Mouse (Mus musculus) kidney, postnatal 14 days (tissue): Measurements from ENCODE around the gene Ube2r2.

ENCODE experiments used
- DNase-seq: peaks from one replicate; pipeline ENCODE4 v3.0.0; 2022; ENCODE audit warnings: mixed read lengths

The Ube2r2 gene

GRCm38 (mm10) chr4:41124180-41124951 lies 11.2 kb upstream of the Ube2r2 start, which contains the start of gene Nol6:
Nol6 (minus strand) TSS chr4:41124455.
- DNase-seq = peak; percentile 99

- peak; percentile 69 for DNase-seq
These were observed 6.1 kb upstream of the Ube2r2 start for GRCm38 (mm10) chr4:41129406-41129805.

DNA sequence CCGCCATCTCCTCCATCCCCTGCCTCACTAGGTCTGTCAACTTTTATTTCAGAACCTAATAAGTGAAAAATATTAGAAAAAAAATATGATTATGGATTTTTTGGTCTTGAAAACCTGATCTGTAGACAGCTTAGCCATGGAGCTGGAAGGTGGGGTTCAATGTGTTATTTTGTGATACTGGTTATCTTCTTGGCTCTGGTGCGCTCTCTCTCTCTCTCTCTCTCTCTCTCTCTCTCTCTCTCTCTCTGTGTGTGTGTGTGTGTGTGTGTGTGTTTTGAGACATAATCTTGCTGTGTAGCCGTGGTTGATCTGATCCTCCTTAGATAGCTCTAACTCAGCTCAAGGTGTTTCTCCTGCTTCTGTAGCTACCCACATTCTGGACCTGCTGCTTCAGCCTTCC lies 5.7 kb upstream of the Ube2r2 start:
- no peak for DNase-seq

DNA sequence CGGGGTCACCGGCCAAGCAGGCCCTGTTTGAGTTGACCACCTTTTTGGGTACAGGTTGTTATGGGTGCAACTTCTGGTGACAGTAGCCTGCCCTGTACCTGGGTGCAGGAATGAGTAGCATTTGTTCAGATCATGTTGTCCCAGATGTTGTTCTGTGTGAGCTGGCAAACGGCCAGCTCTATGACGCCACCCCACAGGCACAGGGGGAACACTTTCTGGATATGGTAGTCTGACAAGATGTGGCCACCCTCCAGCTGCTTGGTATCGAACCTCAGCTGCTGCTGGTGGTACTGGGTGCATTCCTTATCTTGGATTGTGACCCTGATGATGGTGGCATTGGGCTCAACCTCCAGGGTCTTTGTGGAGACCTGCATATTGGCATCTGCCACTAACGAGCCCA lies 3.1 kb upstream of the Ube2r2 start:
- no peak for DNase-seq

DNA sequence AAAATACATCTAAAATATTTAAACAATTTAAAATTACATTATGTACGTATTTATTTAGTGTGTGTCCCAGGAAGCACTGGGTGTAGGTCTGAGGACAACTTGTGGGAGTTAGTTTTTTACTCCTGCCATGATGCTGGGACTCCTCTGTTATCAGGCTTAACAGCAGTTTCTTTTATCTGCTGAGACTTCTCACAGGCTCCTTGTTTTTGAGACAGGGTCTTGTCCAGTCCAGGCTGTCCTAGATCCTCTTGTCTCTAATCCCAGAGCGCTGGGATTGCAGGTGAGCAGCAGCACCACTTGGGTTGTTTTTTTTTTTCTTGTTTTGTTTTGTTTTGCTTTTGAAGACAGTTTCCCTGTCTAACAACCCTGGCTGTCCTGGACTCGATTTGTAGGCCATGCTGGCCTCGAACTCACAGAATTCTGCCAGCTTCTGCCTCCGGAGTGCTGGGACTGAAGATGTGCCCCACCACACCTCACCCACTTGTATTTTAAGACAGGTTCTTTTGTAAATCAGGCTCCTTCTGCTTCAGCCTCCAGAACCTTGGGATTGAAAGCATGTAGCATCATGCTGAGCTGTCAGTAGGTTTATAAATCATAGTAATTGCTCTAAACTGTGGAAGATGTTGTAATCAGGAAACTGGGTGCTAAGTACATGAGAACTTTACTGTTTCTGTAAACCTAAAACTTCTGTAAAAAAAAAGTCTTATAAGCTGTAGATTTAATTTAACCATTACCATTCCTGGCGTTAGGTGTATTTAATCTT lies 1.8 kb upstream of the Ube2r2 start:
- DNase-seq = no peak

GRCm38 (mm10) chr4:41134935-41135710 lies 420 bp upstream of the Ube2r2 start:
- DNase-seq = peak; percentile 89

GRCm38 (mm10) chr4:41136454-41136805 lies 887 bp downstream of the Ube2r2 start:
- DNase-seq = peak; percentile 69

DNA sequence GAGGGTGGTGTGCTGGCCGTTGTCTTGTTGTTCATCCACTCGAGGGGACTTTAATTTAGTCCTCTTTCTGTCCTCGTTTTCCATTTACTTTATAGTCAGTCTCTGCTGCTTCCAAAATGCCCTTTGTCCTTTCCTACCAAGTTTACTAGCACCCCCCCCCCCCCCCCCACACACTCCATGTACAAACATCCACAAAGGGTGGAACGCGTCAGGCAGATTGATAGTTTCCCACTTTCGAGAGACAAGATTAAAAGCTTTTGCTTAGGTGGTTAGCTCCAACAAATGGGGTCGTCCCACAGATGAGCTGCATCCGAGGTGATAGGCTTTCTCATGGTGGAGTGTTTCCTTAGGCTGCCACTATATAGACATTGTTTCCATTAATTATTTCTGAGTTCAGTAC lies 1.3 kb downstream of the Ube2r2 start:
- DNase-seq = peak; percentile 32

- peak; percentile 38 for DNase-seq
These were observed 4.8 kb downstream of the Ube2r2 start for GRCm38 (mm10) chr4:41140174-41140875.

DNA sequence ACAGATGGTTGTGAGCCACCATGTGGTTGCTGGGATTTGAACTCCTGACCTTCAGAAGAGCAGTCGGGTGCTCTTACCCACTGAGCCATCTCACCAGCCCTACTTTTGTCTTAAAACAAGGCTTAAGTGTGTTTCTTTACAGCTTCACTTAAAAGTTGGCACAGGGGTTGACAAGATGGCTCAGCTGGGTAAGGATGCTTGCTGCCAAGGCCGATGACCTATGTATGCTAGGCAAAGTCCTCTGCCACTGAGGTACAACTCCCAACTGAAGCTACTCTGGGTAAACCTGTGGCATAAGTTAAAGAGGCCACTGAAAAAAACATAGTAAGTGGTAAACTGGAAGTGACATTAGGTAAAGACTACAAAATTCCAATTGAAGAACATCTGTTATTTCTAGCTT lies 7.1 kb downstream of the Ube2r2 start:
- DNase-seq = no peak

- no peak for DNase-seq
These were observed 14.3 kb downstream of the Ube2r2 start for GRCm38 (mm10) chr4:41149891-41150290.

GRCm38 (mm10) chr4:41151186-41151585 lies 15.6 kb downstream of the Ube2r2 start:
- no peak for DNase-seq

DNA sequence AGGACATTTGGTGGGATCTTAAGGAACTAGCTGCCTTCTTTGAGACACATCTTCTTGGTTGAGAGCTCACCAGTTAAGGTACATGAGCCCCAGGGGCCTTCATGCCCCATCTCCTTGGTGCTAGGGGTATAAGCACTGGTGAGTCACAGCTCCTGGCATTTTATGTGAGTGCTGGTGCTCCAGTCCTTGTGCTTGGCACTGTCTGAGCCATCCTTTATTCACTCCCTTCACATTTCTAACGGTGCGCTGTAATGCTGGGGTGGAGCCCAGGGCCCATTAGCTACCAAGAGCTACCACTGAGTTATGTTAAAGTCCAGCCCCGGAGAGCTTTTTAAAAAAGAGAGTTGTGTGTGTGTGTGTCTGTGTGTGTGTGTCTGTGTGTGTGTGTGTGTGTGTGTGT lies 17.6 kb downstream of the Ube2r2 start:
- DNase-seq = no peak

DNA sequence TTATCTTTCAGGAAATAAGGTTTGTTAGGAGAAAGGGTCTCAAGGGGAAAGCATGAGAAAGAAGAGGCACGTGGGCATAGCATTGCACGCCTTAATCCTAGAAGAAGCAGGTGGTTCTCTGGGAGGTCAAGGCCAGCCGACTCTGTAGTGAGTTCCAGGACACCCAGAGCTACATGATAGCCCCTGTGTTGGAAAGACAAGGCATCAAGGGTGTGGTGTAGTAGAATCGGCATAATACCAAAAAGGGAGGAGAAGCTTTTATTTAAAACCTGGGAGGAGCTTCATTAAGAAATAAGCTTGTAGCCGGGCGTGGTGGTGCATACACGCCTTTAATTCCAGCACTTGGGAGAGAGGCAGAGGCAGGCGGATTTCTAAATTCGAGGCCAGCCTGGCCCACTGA lies 21.4 kb downstream of the Ube2r2 start:
- DNase-seq = no peak

GRCm38 (mm10) chr4:41158251-41158650 lies 22.7 kb downstream of the Ube2r2 start:
- DNase-seq = no peak

GRCm38 (mm10) chr4:41161232-41161631 lies 25.7 kb downstream of the Ube2r2 start:
- DNase-seq = no peak

- no peak for DNase-seq
These were observed 29.4 kb downstream of the Ube2r2 start for GRCm38 (mm10) chr4:41164974-41165373.

DNA sequence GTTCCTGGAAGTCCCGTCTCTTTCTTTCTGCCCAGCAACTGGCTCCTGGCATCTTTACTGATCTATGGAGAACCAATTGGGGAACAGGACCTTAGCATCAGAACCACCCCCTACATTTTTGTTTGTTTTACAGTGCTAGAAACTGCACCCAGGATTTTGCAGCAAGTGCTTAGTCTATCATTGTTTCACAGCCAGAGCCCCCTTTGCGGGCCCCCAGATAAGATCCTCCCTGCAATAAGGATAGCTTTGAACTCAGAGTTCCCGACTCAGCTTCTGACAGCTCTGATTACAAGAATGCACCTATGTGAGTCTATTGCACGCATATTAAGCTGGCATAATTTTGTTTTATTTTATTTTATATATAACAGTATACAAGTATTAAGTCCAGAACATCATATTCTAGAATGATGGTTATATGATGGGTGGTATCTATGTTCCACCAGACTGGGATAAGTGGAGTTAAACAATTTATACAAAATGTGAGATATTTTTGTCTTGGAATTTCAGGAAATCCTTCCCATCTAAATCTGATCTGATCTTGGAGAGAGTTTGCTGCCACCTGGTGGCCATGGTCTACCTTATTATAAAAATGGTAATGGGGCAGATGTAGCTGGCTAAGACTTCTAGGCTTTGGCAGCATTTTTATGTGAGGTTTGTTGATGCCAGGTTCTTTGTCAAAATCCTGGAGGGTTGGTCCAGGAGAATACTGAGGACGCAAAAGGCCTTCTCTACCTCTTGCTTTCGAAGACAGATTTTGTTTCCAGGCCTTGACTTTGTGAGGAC lies 30.3 kb downstream of the Ube2r2 start:
- peak; percentile 83 for DNase-seq

DNA sequence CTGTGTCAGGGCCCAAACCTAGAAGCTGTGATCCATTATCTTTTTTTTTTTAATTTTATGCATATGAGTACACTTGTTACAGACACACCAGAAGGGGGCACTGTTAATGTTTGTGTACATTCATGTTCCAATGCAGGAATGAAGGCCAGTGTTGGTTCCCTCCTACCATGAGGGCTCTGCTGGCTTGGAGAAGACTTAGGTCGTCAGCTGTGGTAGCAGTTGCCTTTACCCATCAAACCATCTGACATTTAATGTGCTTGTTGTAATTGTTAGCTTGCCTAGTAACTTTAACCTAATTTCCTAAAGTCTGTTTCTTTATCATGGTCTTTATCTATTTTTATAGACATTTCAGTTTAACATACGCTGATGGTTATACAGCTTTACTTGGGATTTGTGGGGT lies 35.4 kb downstream of the Ube2r2 start:
- no peak for DNase-seq

DNA sequence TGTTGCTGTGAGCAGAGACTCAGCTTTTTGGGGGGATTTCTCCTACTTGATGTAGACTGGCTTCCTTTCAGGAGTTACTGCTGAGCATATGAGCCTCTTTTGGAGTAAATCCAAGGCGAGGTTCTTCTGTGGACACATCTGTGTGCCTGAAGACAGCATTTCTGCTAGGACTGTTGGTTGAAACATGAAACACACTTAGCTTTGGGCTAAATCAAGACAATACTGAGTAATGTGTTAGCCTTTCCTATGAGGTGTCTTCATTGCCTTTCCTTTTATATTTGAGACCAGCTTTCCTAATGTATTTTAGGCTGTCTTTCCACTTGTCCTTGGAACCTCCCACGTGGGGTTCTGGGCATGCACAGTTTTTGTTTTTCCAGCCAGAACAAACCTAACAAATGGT lies 39.1 kb downstream of the Ube2r2 start:
- DNase-seq = no peak

DNA sequence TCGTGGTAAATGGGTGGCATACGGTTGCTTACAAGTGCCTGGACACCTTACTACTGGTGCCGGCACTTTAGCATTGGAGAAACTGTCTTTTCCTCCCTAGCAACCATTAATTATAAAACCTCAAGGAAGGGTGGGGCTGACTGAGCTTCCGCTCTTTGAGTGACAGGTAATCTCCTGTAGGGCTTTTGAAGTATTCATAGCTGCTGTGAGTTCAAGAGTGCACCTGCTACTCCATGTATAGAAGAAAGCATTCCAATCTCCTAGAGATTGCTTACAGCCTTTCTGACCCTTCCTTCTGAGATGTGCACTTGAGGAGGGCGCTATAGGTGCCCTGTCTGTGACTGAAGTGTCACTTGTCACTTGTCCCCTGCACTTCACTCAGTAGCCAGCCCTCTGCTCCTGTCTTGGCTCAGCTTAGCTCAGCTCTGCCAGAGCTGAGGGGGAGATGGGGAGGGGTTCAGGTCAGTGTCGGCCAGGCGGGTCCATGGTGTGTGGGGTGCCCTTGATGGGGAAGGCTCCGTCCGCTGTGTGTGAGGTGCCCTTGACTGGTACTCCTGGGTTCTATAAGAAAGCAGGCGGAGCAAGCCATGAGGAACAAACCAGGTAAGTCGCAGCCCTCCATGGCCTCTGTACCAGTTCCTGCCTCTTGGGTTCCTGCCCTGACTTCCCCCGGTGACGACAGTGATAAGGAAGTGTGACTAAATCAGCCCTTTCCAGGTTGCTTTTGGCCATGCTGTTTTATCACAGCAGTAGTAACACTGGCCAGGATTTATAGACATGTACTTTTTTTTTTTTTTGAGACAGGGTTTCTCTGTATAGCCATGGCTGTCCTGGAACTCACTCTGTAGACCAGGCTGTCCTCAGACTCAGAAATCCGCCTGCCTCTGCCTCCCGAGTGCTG lies 44.5 kb downstream of the Ube2r2 start:
- no peak for DNase-seq
